Mouse (Mus musculus) left cerebral cortex, adult 18-20 months (tissue): ENCODE data around the gene Ablim1. TPM values are rescaled to one million over a fixed set of nuclear protein-coding genes. Genes with fewer than 3 reads are reported as not detected.

Experiments
- DNase-seq, 2 experiments: peaks; one replicate each; pipeline ENCODE4 v3.0.0; 2021 to 2022; ENCODE audit warnings: low spot score in 2 of 2, mixed read lengths in 1 of 2
- total RNA-seq, 2 experiments: library from RNA; stranded (reverse); gene quantifications; 2 replicates each; pipeline ENCODE4 v1.2.3; 2021

Gene Ablim1
- total RNA-seq, 2 experiments from 2014 or later: 115 to 119 TPM

- no peak for DNase-seq
Observed at GRCm38 (mm10) chr19:56999781-57000180, 314.9 kb downstream of the Ablim1 start.

- no peak for DNase-seq
Observed at GRCm38 (mm10) chr19:56998910-56999309, 315.8 kb downstream of the Ablim1 start.

GRCm38 (mm10) chr19:56998331-56998730, 316.4 kb downstream of the Ablim1 start:
- no peak for DNase-seq

GRCm38 (mm10) chr19:56997164-56997599, 317.5 kb downstream of the Ablim1 start:
- no peak for DNase-seq

- no peak for DNase-seq
Observed at GRCm38 (mm10) chr19:56995441-56995840, 319.3 kb downstream of the Ablim1 start.

GRCm38 (mm10) chr19:56994653-56995052, 320.1 kb downstream of the Ablim1 start:
- DNase-seq: no peak

GRCm38 (mm10) chr19:56993763-56994162, 321.0 kb downstream of the Ablim1 start:
- DNase-seq: no peak

- DNase-seq: no peak
Observed at GRCm38 (mm10) chr19:56992978-56993545, 321.7 kb downstream of the Ablim1 start.

GRCm38 (mm10) chr19:56990367-56991111, 324.2 kb downstream of the Ablim1 start:
- no peak for DNase-seq

- DNase-seq: no peak
Observed at GRCm38 (mm10) chr19:56989171-56989570, 325.5 kb downstream of the Ablim1 start.

- DNase-seq: no peak
Observed at GRCm38 (mm10) chr19:56984229-56984628, 330.5 kb downstream of the Ablim1 start.

GRCm38 (mm10) chr19:56983757-56984156, 331.0 kb downstream of the Ablim1 start:
- DNase-seq: no peak

Other genes with a start within 250 kb of the Ablim1 start
- gene Fam160b1, start 45.8 kb upstream of the Ablim1 start, total RNA-seq: 10 to 100 TPM; 25.3 to 26.3 TPM
- gene Trub1, start 138.0 kb upstream of the Ablim1 start, total RNA-seq: 10 to 100 TPM; 18.5 to 18.8 TPM